Mouse (Mus musculus): ENCODE data around the gene Men1. TPM values are rescaled to one million over a fixed set of nuclear protein-coding genes. Genes with fewer than 3 reads are reported as not detected.

Men1 gene
- total and polyA plus RNA-seq, 3 experiments, result 24.9 to 67.8 (median 42.9) TPM

DNA sequence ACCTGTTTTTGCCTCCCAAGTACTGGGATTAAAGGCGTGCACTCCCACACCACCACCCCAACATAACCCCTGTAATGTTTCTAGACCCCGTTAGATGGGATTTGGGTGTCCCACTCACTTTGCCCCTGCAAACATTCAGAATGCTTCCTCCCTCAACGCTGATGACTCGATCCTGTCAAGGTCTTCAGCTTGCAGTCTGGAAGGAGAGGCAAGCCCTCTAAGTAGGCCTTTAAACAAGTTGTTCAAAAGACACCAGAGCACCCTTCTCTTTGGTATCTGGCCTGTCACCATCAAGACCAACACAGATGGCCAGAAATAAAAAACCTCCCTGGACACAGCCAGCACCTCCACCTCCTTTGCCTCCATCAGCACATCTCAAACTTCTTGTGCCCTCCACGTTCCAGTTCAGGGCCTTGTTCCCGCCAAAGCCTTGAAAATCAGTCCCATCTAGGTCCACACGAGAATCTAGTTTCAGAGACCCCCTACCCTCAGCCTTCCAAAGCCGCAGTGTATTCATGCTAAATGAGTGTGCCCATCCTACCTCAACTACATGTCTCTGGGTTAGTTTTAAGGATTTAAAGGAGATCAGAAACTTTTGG, 29.2 kb upstream of the Men1 start:
- Histone ChIP-seq H3K9ac (ENCODE audit: insufficient read depth, low read depth) (peak overlapping the region; percentile 54; the same call in 1 of the 2 replicates), H3K4me1 (ENCODE audit: control insufficient read depth in 1 of 2, insufficient read depth in 2 of 2) (peaks cover 28 to 52% of the 10 kb centered on the region in 2 experiments), H3K36me3 (replicated peaks in 1 of 2; ENCODE audit: control insufficient read depth in 1 of 2, insufficient read depth in 1 of 2, low read length in 1 of 2) (peaks cover 9 to 16% of the 10 kb centered on the region in 2 experiments), H3K4me2 (ENCODE audit: insufficient read depth, low read depth, poor library complexity, severe bottlenecking) (no peak overlapping the region), H3K4me3 (replicated peaks in 1 of 3; ENCODE audit: low read depth in 2 of 3, low read length in 2 of 3, poor library complexity in 1 of 3) (peak overlapping the region in 1 of 3 experiments; percentile 71), H3K27me3 (replicated peaks) (no peaks in the 10 kb centered on the region), H3K9me3 (replicated peaks; ENCODE audit: low read length) (no peaks in the 10 kb centered on the region), H3K27ac (ENCODE audit: insufficient read depth, low read depth) (peak overlapping the region; percentile 42), H3K79me2 (replicated peaks; ENCODE audit: control insufficient read depth, extremely low read depth, insufficient read depth, poor library complexity, severe bottlenecking) (no peaks in the 10 kb centered on the region)
- 0 out of 2 replicates have a peak, but pooled peaks have one; percentile 1 for TF ChIP-seq CHD2 (IDR thresholded peaks at IDR 0.05; ENCODE audit: low read length)
- TF ChIP-seq ZNF384 (IDR thresholded peaks at IDR 0.05; ENCODE audit: low read depth, low read length), result 0 out of 2 replicates have a peak, but pooled peaks have one; percentile 22
- TF ChIP-seq MAFK (IDR thresholded peaks at IDR 0.05; ENCODE audit: insufficient replicate concordance, low read length), result no peak
- in situ Hi-C loops (cut with MboI; ENCODE audit: low pct_ligation_motif_present, low pct_unique_long_range_greater_than_20kb, low sequenced_read_pairs), result loop anchor here (5.0 to 25.0 kb wide), 2 partner anchors 43 to 143 kb away; no protein-coding TSS in a partner anchor
- no peak for DNase-seq (ENCODE audit: extremely low read depth)
- dilution Hi-C loops (cut with MboI; ENCODE audit: extremely low pct_ligation_motif_present, extremely low pct_unique_long_range_greater_than_20kb, low sequenced_read_pairs), result no loop called here

DNA sequence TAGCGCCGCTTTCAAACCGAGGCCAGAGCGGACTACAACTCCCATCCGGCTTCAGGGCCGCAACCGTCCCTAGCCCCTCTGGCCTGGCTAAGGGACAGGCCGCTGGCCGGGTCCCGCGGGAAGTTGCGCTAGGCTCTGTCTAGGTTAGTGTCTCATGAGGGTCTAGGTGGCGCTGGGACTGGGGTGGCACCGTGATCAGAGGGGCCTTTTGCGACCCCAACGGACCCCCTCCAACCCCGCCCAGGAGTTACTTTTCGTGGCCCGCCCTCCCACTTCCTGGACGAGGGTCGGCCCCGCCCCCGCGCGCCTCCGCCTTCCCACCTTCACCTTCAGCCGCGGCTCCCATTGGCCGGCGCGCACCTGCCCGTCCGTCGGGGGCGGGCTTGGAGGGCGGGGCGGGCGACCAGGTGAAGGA, 28.6 kb upstream of the Men1 start, which contains the start of gene Cdc42bpg:
TSS of gene Cdc42bpg (plus strand) at position 320 of the 415 bp plus-strand sequence.
- H3K4me1 ChIP-seq (ENCODE audit: control insufficient read depth in 1 of 2, insufficient read depth in 2 of 2), result peaks cover 24 to 49% of the 10 kb centered on the region in 2 experiments
- peak within 1 kb of the TSS; percentile 54; the same call in 1 of the 2 replicates for H3K9ac ChIP-seq (ENCODE audit: insufficient read depth, low read depth)
- no peaks in the 10 kb centered on the region for H3K9me3 ChIP-seq (replicated peaks; ENCODE audit: low read length)
- H3K27ac ChIP-seq (ENCODE audit: insufficient read depth, low read depth), result peak within 1 kb of the TSS; percentile 42
- H3K27me3 ChIP-seq (replicated peaks), result no peaks in the 10 kb centered on the region
- H3K36me3 ChIP-seq (replicated peaks in 1 of 2; ENCODE audit: control insufficient read depth in 1 of 2, insufficient read depth in 1 of 2, low read length in 1 of 2), result peaks cover 7 to 11% of the 10 kb centered on the region in 2 experiments
- H3K79me2 ChIP-seq (replicated peaks; ENCODE audit: control insufficient read depth, extremely low read depth, insufficient read depth, poor library complexity, severe bottlenecking), result no peaks in the 10 kb centered on the region
- dilution Hi-C loops (cut with MboI; ENCODE audit: extremely low pct_ligation_motif_present, extremely low pct_unique_long_range_greater_than_20kb, low sequenced_read_pairs) (no loop called here), in situ Hi-C loops (cut with MboI; ENCODE audit: low pct_ligation_motif_present, low pct_unique_long_range_greater_than_20kb, low sequenced_read_pairs) (loop anchor here (5.0 to 25.0 kb wide), 2 partner anchors 44 to 144 kb away; no protein-coding TSS in a partner anchor)
- peak within 1 kb of the TSS; percentile 25 to 71 (median 30) for H3K4me3 ChIP-seq (replicated peaks in 1 of 3; ENCODE audit: low read depth in 2 of 3, low read length in 2 of 3, poor library complexity in 1 of 3)
- DNase-seq (ENCODE audit: extremely low read depth), result no peak
- H3K4me2 ChIP-seq (ENCODE audit: insufficient read depth, low read depth, poor library complexity, severe bottlenecking), result peak within 1 kb of the TSS; percentile 39
- TF ChIP-seq UBTF (IDR thresholded peaks at IDR 0.05; ENCODE audit: low read depth, low read length) (no peak), HCFC1 (IDR thresholded peaks at IDR 0.05; ENCODE audit: low read depth, low read length) (peak; percentile 68), MXI1 (IDR thresholded peaks at IDR 0.05; ENCODE audit: low read depth, low read length) (0 out of 2 replicates have a peak, but pooled peaks have one; percentile 10), IRF4 (IDR thresholded peaks at IDR 0.05; ENCODE audit: low read depth, low read length) (peak; percentile 32; the same call in 1 of the 2 replicates), ZKSCAN1 (IDR thresholded peaks at IDR 0.05; ENCODE audit: borderline replicate concordance, low read depth, low read length) (no peak), SIN3A (IDR thresholded peaks at IDR 0.05; ENCODE audit: low read length) (0 out of 2 replicates have a peak, but pooled peaks have one; percentile 8), ELF1 (IDR thresholded peaks at IDR 0.05; ENCODE audit: low read depth, low read length) (peak; percentile 76)

DNA sequence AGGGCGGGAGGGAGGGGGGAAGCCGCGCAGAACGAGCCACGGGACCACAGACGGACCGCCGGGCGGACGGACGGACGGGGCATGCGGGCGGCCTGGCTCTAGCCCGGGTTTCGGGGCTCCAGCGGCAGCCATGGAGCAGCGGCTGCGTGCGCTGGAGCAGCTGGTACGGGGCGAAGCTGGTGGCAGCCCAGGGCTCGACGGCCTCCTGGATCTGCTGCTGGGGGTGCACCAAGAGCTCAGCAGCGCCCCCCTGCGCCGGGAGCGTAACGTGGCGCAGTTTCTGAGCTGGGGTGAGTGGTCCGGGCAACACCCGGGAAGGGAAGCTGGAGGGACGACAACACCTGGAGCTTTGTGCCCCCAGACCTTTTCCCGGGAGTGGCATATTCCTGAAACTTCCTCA, 28.2 kb upstream of the Men1 start:
- H3K36me3 ChIP-seq (replicated peaks in 1 of 2; ENCODE audit: control insufficient read depth in 1 of 2, insufficient read depth in 1 of 2, low read length in 1 of 2), result peaks cover 8 to 10% of the 10 kb centered on the region in 2 experiments
- no peaks in the 10 kb centered on the region for H3K79me2 ChIP-seq (replicated peaks; ENCODE audit: control insufficient read depth, extremely low read depth, insufficient read depth, poor library complexity, severe bottlenecking)
- H3K4me3 ChIP-seq (replicated peaks in 1 of 3; ENCODE audit: low read depth in 2 of 3, low read length in 2 of 3, poor library complexity in 1 of 3), result peak overlapping the region; percentile 25 to 71 (median 30)
- H3K27ac ChIP-seq (ENCODE audit: insufficient read depth, low read depth), result no peak overlapping the region
- DNase-seq (ENCODE audit: extremely low read depth), result no peak
- peak overlapping the region; percentile 39 for H3K4me2 ChIP-seq (ENCODE audit: insufficient read depth, low read depth, poor library complexity, severe bottlenecking)
- in situ Hi-C loops (cut with MboI; ENCODE audit: low pct_ligation_motif_present, low pct_unique_long_range_greater_than_20kb, low sequenced_read_pairs), result loop anchor here (5.0 to 25.0 kb wide), 2 partner anchors 44 to 144 kb away; no protein-coding TSS in a partner anchor
- no peaks in the 10 kb centered on the region for H3K27me3 ChIP-seq (replicated peaks)
- no peaks in the 10 kb centered on the region for H3K9me3 ChIP-seq (replicated peaks; ENCODE audit: low read length)
- dilution Hi-C loops (cut with MboI; ENCODE audit: extremely low pct_ligation_motif_present, extremely low pct_unique_long_range_greater_than_20kb, low sequenced_read_pairs), result no loop called here
- peaks cover 21 to 50% of the 10 kb centered on the region in 2 experiments for H3K4me1 ChIP-seq (ENCODE audit: control insufficient read depth in 1 of 2, insufficient read depth in 2 of 2)
- peak overlapping the region; percentile 54; the same call in 1 of the 2 replicates for H3K9ac ChIP-seq (ENCODE audit: insufficient read depth, low read depth)
- TF ChIP-seq NRF1 (IDR thresholded peaks at IDR 0.05; ENCODE audit: low read depth, low read length), result no peak
- no peak for TF ChIP-seq JUN (IDR thresholded peaks at IDR 0.05; ENCODE audit: insufficient read depth, low read depth, low read length)
- TF ChIP-seq CTCF (conservative IDR thresholded peaks at IDR 0.05 in 1 of 2, IDR thresholded peaks at IDR 0.05 in 1 of 2; ENCODE audit: low read depth in 2 of 2, low read length in 2 of 2), result peak; percentile 5 to 70; a peak in 2 of 4 replicates
- TF ChIP-seq ZKSCAN1 (IDR thresholded peaks at IDR 0.05; ENCODE audit: borderline replicate concordance, low read depth, low read length), result no peak
- TF ChIP-seq MEF2A (IDR thresholded peaks at IDR 0.05; ENCODE audit: borderline replicate concordance, low read depth, low read length), result no peak
- no peak for TF ChIP-seq ELF1 (IDR thresholded peaks at IDR 0.05; ENCODE audit: low read depth, low read length)
- no peak for TF ChIP-seq CHD2 (IDR thresholded peaks at IDR 0.05; ENCODE audit: low read length)
- no peak for TF ChIP-seq ZNF384 (IDR thresholded peaks at IDR 0.05; ENCODE audit: low read depth, low read length)
- no peak for TF ChIP-seq RCOR1 (conservative IDR thresholded peaks at IDR 0.05; ENCODE audit: low read depth, low read length)
- no peak for TF ChIP-seq HCFC1 (IDR thresholded peaks at IDR 0.05; ENCODE audit: low read depth, low read length)
- no peak for TF ChIP-seq PAX5 (IDR thresholded peaks at IDR 0.05; ENCODE audit: low read length)
- TF ChIP-seq ZMIZ1 (IDR thresholded peaks at IDR 0.05; ENCODE audit: low read depth, low read length), result no peak
- no peak for TF ChIP-seq MXI1 (IDR thresholded peaks at IDR 0.05; ENCODE audit: low read depth, low read length)
- TF ChIP-seq TBP (conservative IDR thresholded peaks at IDR 0.05; ENCODE audit: low read depth, low read length), result no peak
- no peak for TF ChIP-seq E2F4 (IDR thresholded peaks at IDR 0.05; ENCODE audit: insufficient replicate concordance, low read depth, low read length)
- TF ChIP-seq USF2 (conservative IDR thresholded peaks at IDR 0.05; ENCODE audit: low read depth, low read length), result no peak
- no peak for TF ChIP-seq CHD1 (IDR thresholded peaks at IDR 0.05; ENCODE audit: low read depth, low read length)
- no peak for TF ChIP-seq POLR2AphosphoS2 (IDR thresholded peaks at IDR 0.05; ENCODE audit: low read depth, low read length)
